Mouse (Mus musculus) liver, adult 2 months (tissue): ENCODE results near the gene Prss41.

Experiments
- CTCF ChIP-seq: fragments of 200-500 bp; IDR thresholded peaks from 2 replicates; pipeline ENCODE4 v1.5.1; 2011; ENCODE audit warnings: low read depth, low read length, control low read depth
- POLR2A ChIP-seq: fragments of 200-500 bp; IDR thresholded peaks from 2 replicates; pipeline ENCODE4 v1.6.1; 2011; ENCODE audit warnings: low read length, control low read depth; ENCODE audit not compliant: insufficient read depth; ENCODE audit errors: extremely low read depth

DNA sequence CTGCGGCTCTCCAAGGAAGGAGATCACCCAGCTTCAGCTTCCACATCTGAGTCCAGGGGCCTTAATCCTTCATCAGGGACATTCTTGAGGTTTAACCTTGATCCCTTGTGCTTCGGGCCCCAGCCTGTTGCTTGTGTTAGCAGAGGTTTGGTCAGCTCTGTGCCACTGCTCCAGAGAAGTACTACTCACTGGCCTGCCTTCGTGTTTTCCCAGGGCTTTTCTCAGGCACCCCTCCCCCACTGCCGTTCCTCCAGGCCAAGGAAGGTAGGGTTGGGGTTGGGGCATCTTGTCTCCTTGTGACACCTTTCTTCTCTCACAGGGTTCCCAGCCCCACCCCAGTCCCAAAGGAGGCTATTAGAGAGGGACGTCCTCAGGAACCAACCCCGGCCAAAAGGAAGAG is 21.9 kb downstream of the Prss41 start:
- TF ChIP-seq CTCF (no peak), POLR2A (no peak)
